Comparison of ENCODE assay signal across 8 mouse cellular contexts in the genomic region with DNA sequence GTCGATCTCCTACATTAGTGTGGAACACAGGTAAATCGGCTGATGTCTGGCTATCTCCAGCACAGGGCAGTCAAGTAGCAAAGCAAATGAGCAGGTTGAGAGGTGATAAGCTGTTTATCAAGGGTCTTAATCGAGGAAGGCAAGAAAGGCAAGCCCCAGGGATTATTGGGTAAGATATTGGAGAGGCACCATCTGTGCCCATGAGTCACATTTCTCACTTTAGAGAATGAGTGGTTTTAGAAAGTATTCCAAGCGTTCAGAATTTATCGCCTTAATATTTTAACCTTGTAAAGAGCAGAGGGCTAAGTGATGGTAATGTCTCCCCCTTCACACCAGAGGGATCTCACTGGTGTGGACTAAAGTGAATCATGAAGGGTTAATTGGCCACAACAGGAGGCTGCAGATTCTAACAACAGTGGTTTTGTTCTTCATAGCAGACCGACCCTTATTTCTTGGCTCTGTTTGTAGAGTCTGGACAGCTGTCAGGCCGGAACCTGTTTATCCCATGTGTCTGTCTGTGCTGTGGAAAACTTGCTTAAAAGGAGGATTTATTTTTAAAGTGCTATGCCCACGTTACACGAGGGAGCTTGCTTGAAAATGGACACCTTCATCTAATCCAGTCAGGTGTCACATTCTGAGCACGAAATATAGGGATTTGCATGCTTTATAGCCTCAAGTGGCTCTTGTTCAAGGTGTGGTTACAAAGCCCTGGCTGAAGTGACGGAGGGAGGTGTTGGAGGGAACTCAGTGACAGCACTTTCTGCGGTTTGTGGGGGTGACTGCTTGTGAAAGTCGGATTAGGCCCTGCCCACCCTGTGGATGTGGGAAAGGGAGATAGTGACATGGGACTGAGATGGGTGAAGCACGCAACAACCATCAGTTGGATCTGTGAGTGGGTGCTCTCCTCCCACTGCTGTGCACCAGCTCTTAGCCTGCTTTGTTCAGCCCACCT. TPM values are rescaled to one million over a fixed set of nuclear protein-coding genes. Genes with fewer than 3 reads are reported as not detected.
DNase-seq lines count a peak whose midpoint lies in the region; ATAC-seq and TF ChIP-seq lines count a peak whose summit lies in the region.

No protein-coding gene starts in this region.

- no peak overlapping the region for H3K4me3 ChIP-seq in heart, embryonic 12.5 days
- H3K4me3 ChIP-seq in MEL (ENCODE audit: control insufficient read depth in 1 of 2, insufficient read depth in 1 of 2, low read depth in 2 of 2, low read length in 2 of 2), result peak overlapping the region in 1 of 2 experiments; percentile 20; a peak in 1 of 4 replicates
- H3K4me3 ChIP-seq in lung, embryonic 15.5 days, result no peak overlapping the region

- H3K79me2 ChIP-seq in MEL (ENCODE audit: control insufficient read depth, insufficient read depth, low read length, poor library complexity), result peaks cover 41% of the 10 kb centered on the region

- 0 out of 2 replicates have a peak overlapping the region, but pooled peaks have one; percentile 18 for H3K27ac ChIP-seq in heart, embryonic 12.5 days (ENCODE audit: poor library complexity, severe bottlenecking)
- H3K27ac ChIP-seq in MEL (ENCODE audit: control insufficient read depth, low read depth, low read length), result peak overlapping the region; percentile 66
- peak overlapping the region; percentile 58 for H3K27ac ChIP-seq in lung, embryonic 15.5 days

- H3K9me3 ChIP-seq in heart, embryonic 12.5 days (replicated peaks), result peaks cover 4% of the 10 kb centered on the region; the same call in 1 of the 2 replicates
- H3K9me3 ChIP-seq in MEL (replicated peaks; ENCODE audit: insufficient read depth, low read length), result no peaks in the 10 kb centered on the region
- no peaks in the 10 kb centered on the region for H3K9me3 ChIP-seq in lung, embryonic 15.5 days

- H3K4me1 ChIP-seq in heart, embryonic 12.5 days (replicated peaks), result peaks cover 57% of the 10 kb centered on the region
- H3K4me1 ChIP-seq in MEL (ENCODE audit: control insufficient read depth in 1 of 2, insufficient read depth in 2 of 2, low read length in 2 of 2), result peaks cover 56 to 64% of the 10 kb centered on the region in 2 experiments
- peaks cover 32% of the 10 kb centered on the region for H3K4me1 ChIP-seq in lung, embryonic 15.5 days

- H3K9ac ChIP-seq in heart, embryonic 12.5 days, result no peak overlapping the region
- peak overlapping the region; percentile 30 for H3K9ac ChIP-seq in MEL (ENCODE audit: control insufficient read depth, low read depth, low read length, poor library complexity, severe bottlenecking)
- H3K9ac ChIP-seq in lung, embryonic 15.5 days, result no peak overlapping the region

- TF ChIP-seq RAD21 in MEL (IDR thresholded peaks at IDR 0.05; ENCODE audit: low read depth, low read length), result no peak

- peak overlapping the region; percentile 24 for H3K4me2 ChIP-seq in heart, embryonic 12.5 days
- H3K4me2 ChIP-seq in lung, embryonic 15.5 days, result peak overlapping the region; percentile 13; the same call in 1 of the 2 replicates

- DNase-seq in heart, adult 18-20 months, result no peak
- peak; percentile 92 for DNase-seq in MEL (ENCODE audit: low read depth, low spot score)
- peak; percentile 46 for DNase-seq in fat pad, adult 2 months (ENCODE audit: extremely low read depth, low read depth, low spot score)
- no peak for DNase-seq in urinary bladder, postnatal 25 days (ENCODE audit: low spot score)

- 48% methylated on average over 14 of the region's 14 CpGs for WGBS in heart, embryonic 12.5 days
- WGBS in lung, embryonic 15.5 days, result 41% methylated on average over 14 of the region's 14 CpGs

- ATAC-seq in heart, embryonic 12.5 days (ENCODE audit: insufficient number of reproducible peaks, low FRiP score), result peak; percentile 70
- ATAC-seq in lung, embryonic 15.5 days (ENCODE audit: borderline replicate concordance, extremely low read depth, low FRiP score, low TSS enrichment), result peak; percentile 55; the same call in 1 of the 2 replicates
- no peak for ATAC-seq in inflammation-experienced regulatory T-cells, adult 6 months
- ATAC-seq in monocyte, adult 5-6 weeks (replicated peaks; ENCODE audit: insufficient number of reproducible peaks, low FRiP score, low TSS enrichment, poor library complexity, severe bottlenecking), result no peak

- H3K27me3 ChIP-seq in heart, embryonic 12.5 days (replicated peaks), result no peaks in the 10 kb centered on the region
- H3K27me3 ChIP-seq in MEL (ENCODE audit: control insufficient read depth in 1 of 2, insufficient read depth in 2 of 2, low read length in 2 of 2), result no peaks in the 10 kb centered on the region
- no peaks in the 10 kb centered on the region for H3K27me3 ChIP-seq in lung, embryonic 15.5 days

- peak; percentile 88 to 94 for TF ChIP-seq EP300 in MEL (IDR thresholded peaks at IDR 0.05; ENCODE audit: low read depth in 1 of 2, low read length in 2 of 2)

- no peak; a peak in 1 of 4 replicates for TF ChIP-seq POLR2A in MEL (IDR thresholded peaks at IDR 0.05; ENCODE audit: control insufficient read depth in 1 of 2, insufficient read depth in 1 of 2, low read depth in 1 of 2, low read length in 2 of 2, poor library complexity in 1 of 2)

- no peak for TF ChIP-seq CTCF in MEL (IDR thresholded peaks at IDR 0.05 in 2 of 3, conservative IDR thresholded peaks at IDR 0.05 in 1 of 3; ENCODE audit: control insufficient read depth in 1 of 3, insufficient read depth in 1 of 3, low read depth in 2 of 3, low read length in 3 of 3, poor library complexity in 1 of 3, severe bottlenecking in 1 of 3)

- peaks cover 7% of the 10 kb centered on the region; the same call in 1 of the 2 replicates for H3K36me3 ChIP-seq in heart, embryonic 12.5 days
- H3K36me3 ChIP-seq in MEL (ENCODE audit: control insufficient read depth in 1 of 2, insufficient read depth in 2 of 2, low read length in 2 of 2), result peaks cover 6 to 71% of the 10 kb centered on the region in 2 experiments
- H3K36me3 ChIP-seq in lung, embryonic 15.5 days, result no peaks in the 10 kb centered on the region

TF ChIP-seq in MEL, 35 proteins besides CTCF, POLR2A, EP300 and RAD21:
- peak; percentile 88 for TF ChIP-seq ETS1 (IDR thresholded peaks at IDR 0.05; ENCODE audit: low read depth, low read length)
- TF ChIP-seq NELFE (IDR thresholded peaks at IDR 0.05; ENCODE audit: low read depth, low read length), result no peak
- TF ChIP-seq BHLHE40 (IDR thresholded peaks at IDR 0.05; ENCODE audit: borderline replicate concordance, low read depth, low read length), result peak; percentile 70
- peak; percentile 79 for TF ChIP-seq GATA1 (IDR thresholded peaks at IDR 0.05; ENCODE audit: low read depth, low read length)
- no peak for TF ChIP-seq SMC3 (IDR thresholded peaks at IDR 0.05; ENCODE audit: low read depth, low read length)
- peak; percentile 64; the same call in 1 of the 2 replicates for TF ChIP-seq RCOR1 (IDR thresholded peaks at IDR 0.05; ENCODE audit: low read depth, low read length)
- TF ChIP-seq USF1 (IDR thresholded peaks at IDR 0.05; ENCODE audit: low read depth, low read length), result no peak
- TF ChIP-seq NRF1 (IDR thresholded peaks at IDR 0.05; ENCODE audit: insufficient read depth, low read depth, low read length, poor library complexity, severe bottlenecking), result no peak
- peak; percentile 48; the same call in 1 of the 2 replicates for TF ChIP-seq POLR2AphosphoS2 (IDR thresholded peaks at IDR 0.05; ENCODE audit: low read length)
- TF ChIP-seq MYB (IDR thresholded peaks at IDR 0.05; ENCODE audit: low read depth, low read length), result 0 out of 2 replicates have a peak, but pooled peaks have one; percentile 23
- no peak for TF ChIP-seq CHD2 (IDR thresholded peaks at IDR 0.05; ENCODE audit: low read length)
- TF ChIP-seq CHD1 (IDR thresholded peaks at IDR 0.05; ENCODE audit: low read depth, low read length), result no peak
- peak; percentile 20; the same call in 1 of the 2 replicates for TF ChIP-seq MAFK (IDR thresholded peaks at IDR 0.05; ENCODE audit: borderline replicate concordance, low read depth, low read length)
- TF ChIP-seq MAZ (IDR thresholded peaks at IDR 0.05; ENCODE audit: low read depth, low read length), result peak; percentile 86
- TF ChIP-seq TAL1 (IDR thresholded peaks at IDR 0.05; ENCODE audit: low read length), result peak; percentile 88
- TF ChIP-seq E2F4 (IDR thresholded peaks at IDR 0.05; ENCODE audit: borderline replicate concordance, low read depth, low read length), result peak; percentile 63; the same call in 1 of the 2 replicates
- no peak; the same call in 1 of the 2 replicates for TF ChIP-seq POLR2AphosphoS5 (IDR thresholded peaks at IDR 0.05; ENCODE audit: borderline replicate concordance, low read depth, low read length)
- peak; percentile 88 for TF ChIP-seq TCF12 (IDR thresholded peaks at IDR 0.05; ENCODE audit: low read depth, low read length)
- no peak for TF ChIP-seq ZKSCAN1 (IDR thresholded peaks at IDR 0.05; ENCODE audit: low read depth, low read length)
- TF ChIP-seq MAX (IDR thresholded peaks at IDR 0.05; ENCODE audit: low read length), result peak; percentile 84
- peak; percentile 82 for TF ChIP-seq MXI1 (IDR thresholded peaks at IDR 0.05; ENCODE audit: low read depth, low read length)
- TF ChIP-seq SIN3A (IDR thresholded peaks at IDR 0.05; ENCODE audit: low read length), result peak; percentile 75; the same call in 1 of the 2 replicates
- TF ChIP-seq MEF2A (IDR thresholded peaks at IDR 0.05; ENCODE audit: extremely low read depth, insufficient replicate concordance, low read depth, low read length, poor library complexity, severe bottlenecking), result 0 out of 2 replicates have a peak, but pooled peaks have one; percentile 22

RNA-seq across cellular contexts. Expression of gene St3gal5, which starts 11.8 kb away (rescaled TPM):
- 68.1 and 68.8 TPM in 2 replicates for polyA plus RNA-seq in heart, embryonic 12.5 days (2016; fragmentation: Nextera tagmentation; extraction: Ambion mirVana)
- total RNA-seq in heart, adult 18-20 months (2021), result 10 to 100 TPM; 62.4 to 70.3 TPM
- total RNA-seq in MEL (2012; rRNA removed), result 20.1 and 24.4 TPM in 2 replicates
- 10 to 100 TPM in 1 of 2 experiments, not detected in 1; 51.8 TPM for polyA plus RNA-seq in MEL (2012; ENCODE audit: insufficient read depth in 1 of 2, insufficient read length in 2 of 2, low read depth in 1 of 2, low replicate concordance in 2 of 2, missing spikeins in 1 of 2)
- polyA plus RNA-seq in lung, embryonic 15.5 days (2015; fragmentation: Nextera tagmentation; extraction: Ambion mirVana), result 40.5 and 42.1 TPM in 2 replicates
- under 1 TPM; 0.73 to 0.91 (median 0.74) TPM for polyA plus RNA-seq in inflammation-experienced regulatory T-cells, adult 6 months (2017; shearing (Covaris generic))
- 28.9 to 43.8 TPM (median 38.3 TPM) in 3 replicates for total RNA-seq in monocyte, adult 5-6 weeks (2017)

Comparison
In these comparisons a context has a peak if more than half of its experiments do, and no peak if none do; other contexts are left out.
1. ATAC-seq: peak in heart, embryonic 12.5 days (single experiment) and lung, embryonic 15.5 days (single experiment); none in inflammation-experienced regulatory T-cells, adult 6 months (single experiment) and monocyte, adult 5-6 weeks (single experiment).
2. DNase-seq: peak in MEL (single experiment) and fat pad, adult 2 months (single experiment); none in heart, adult 18-20 months (0 of 2) and urinary bladder, postnatal 25 days (single experiment).
3. RNA of gene St3gal5, which starts 11.8 kb away (polyA plus RNA-seq): 51.8 TPM in MEL, 68.1 to 68.8 TPM in heart, embryonic 12.5 days and 40.5 to 42.1 TPM in lung, embryonic 15.5 days; 0.73 to 0.91 TPM in inflammation-experienced regulatory T-cells, adult 6 months; every median in the first group is over 10 times any median in the second.
4. Peak in every context shown above with its lines, with median percentiles within 50 percentile points of each other: H3K27ac ChIP-seq.